Mouse (Mus musculus): ENCODE measurements around the gene Ensa. TPM values are rescaled to one million over a fixed set of nuclear protein-coding genes. Genes with fewer than 3 reads are reported as not detected.

The Ensa gene
- total and polyA plus RNA-seq, 2 experiments = 5.0 to 23.5 TPM

GRCm38 (mm10) chr3:95645313-95646235 is 20.8 kb downstream of the Ensa start:
- Histone ChIP-seq H3K79me2 (ENCODE audit: control insufficient read depth, insufficient read depth, low read length) (no peaks in the 10 kb centered on the region), H3K36me3 (ENCODE audit: control insufficient read depth, insufficient read depth, low read length) (no peaks in the 10 kb centered on the region), H3K9ac (ENCODE audit: low read depth, low read length) (no peak overlapping the region), H3K27ac (replicated peaks; ENCODE audit: insufficient read depth, low read depth, low read length) (peak overlapping the region; percentile 37), H3K4me3 (ENCODE audit: insufficient read depth, low read depth, low read length) (no peak overlapping the region), H3K27me3 (ENCODE audit: control insufficient read depth, insufficient read depth, low read length) (no peaks in the 10 kb centered on the region), H3K4me1 (ENCODE audit: control insufficient read depth, insufficient read depth, low read length) (peaks cover 3% of the 10 kb centered on the region; the same call in 1 of the 2 replicates)
- WGBS = 67% methylated on average over 10 of the region's 10 CpGs
- no peak for TF ChIP-seq POLR2A (IDR thresholded peaks at IDR 0.05; ENCODE audit: extremely low read depth, insufficient read depth, low read length)
- no peak for TF ChIP-seq CTCF (IDR thresholded peaks at IDR 0.05; ENCODE audit: low read depth, low read length)
- no peak for DNase-seq (ENCODE audit: extremely low read depth, low read depth, low spot score)

GRCm38 (mm10) chr3:95648016-95648415 is 23.2 kb downstream of the Ensa start:
- Histone ChIP-seq H3K4me3 (ENCODE audit: insufficient read depth, low read depth, low read length) (no peak overlapping the region), H3K79me2 (ENCODE audit: control insufficient read depth, insufficient read depth, low read length) (no peaks in the 10 kb centered on the region), H3K27ac (replicated peaks; ENCODE audit: insufficient read depth, low read depth, low read length) (no peak overlapping the region), H3K4me1 (ENCODE audit: control insufficient read depth, insufficient read depth, low read length) (peaks cover 3% of the 10 kb centered on the region; the same call in 1 of the 2 replicates), H3K36me3 (ENCODE audit: control insufficient read depth, insufficient read depth, low read length) (no peaks in the 10 kb centered on the region), H3K27me3 (ENCODE audit: control insufficient read depth, insufficient read depth, low read length) (no peaks in the 10 kb centered on the region), H3K9ac (ENCODE audit: low read depth, low read length) (no peak overlapping the region)
- DNase-seq (ENCODE audit: extremely low read depth, low read depth, low spot score) = no peak
- WGBS = 94% methylated on average over 5 of the region's 5 CpGs
- no peak for TF ChIP-seq CTCF (IDR thresholded peaks at IDR 0.05; ENCODE audit: low read depth, low read length)
- TF ChIP-seq POLR2A (IDR thresholded peaks at IDR 0.05; ENCODE audit: extremely low read depth, insufficient read depth, low read length) = no peak

- no peaks in the 10 kb centered on the region for H3K27me3 ChIP-seq (ENCODE audit: control insufficient read depth, insufficient read depth, low read length)
- H3K79me2 ChIP-seq (ENCODE audit: control insufficient read depth, insufficient read depth, low read length) = no peaks in the 10 kb centered on the region
- peak overlapping the region; percentile 34; the same call in 1 of the 2 replicates for H3K9ac ChIP-seq (ENCODE audit: low read depth, low read length)
- H3K27ac ChIP-seq (replicated peaks; ENCODE audit: insufficient read depth, low read depth, low read length) = peak overlapping the region; percentile 89
- DNase-seq (ENCODE audit: extremely low read depth, low read depth, low spot score) = no peak
- peaks cover 1% of the 10 kb centered on the region; the same call in 1 of the 2 replicates for H3K4me1 ChIP-seq (ENCODE audit: control insufficient read depth, insufficient read depth, low read length)
- no peaks in the 10 kb centered on the region for H3K36me3 ChIP-seq (ENCODE audit: control insufficient read depth, insufficient read depth, low read length)
- no peak for TF ChIP-seq POLR2A (IDR thresholded peaks at IDR 0.05; ENCODE audit: extremely low read depth, insufficient read depth, low read length)
- no peak for TF ChIP-seq CTCF (IDR thresholded peaks at IDR 0.05; ENCODE audit: low read depth, low read length)
- 75% methylated on average over 6 of the region's 6 CpGs for WGBS
- no peak overlapping the region for H3K4me3 ChIP-seq (ENCODE audit: insufficient read depth, low read depth, low read length)
Measured at GRCm38 (mm10) chr3:95650276-95651032, 25.7 kb downstream of the Ensa start.

GRCm38 (mm10) chr3:95651033-95651373 is 26.2 kb downstream of the Ensa start:
- TF ChIP-seq POLR2A (IDR thresholded peaks at IDR 0.05; ENCODE audit: extremely low read depth, insufficient read depth, low read length) (no peak), CTCF (IDR thresholded peaks at IDR 0.05; ENCODE audit: low read depth, low read length) (no peak)
- H3K27ac ChIP-seq (replicated peaks; ENCODE audit: insufficient read depth, low read depth, low read length) = peak overlapping the region; percentile 83
- peaks cover 3% of the 10 kb centered on the region for H3K4me1 ChIP-seq (ENCODE audit: control insufficient read depth, insufficient read depth, low read length)
- no peaks in the 10 kb centered on the region for H3K36me3 ChIP-seq (ENCODE audit: control insufficient read depth, insufficient read depth, low read length)
- peak overlapping the region; percentile 34; the same call in 1 of the 2 replicates for H3K9ac ChIP-seq (ENCODE audit: low read depth, low read length)
- no peaks in the 10 kb centered on the region for H3K27me3 ChIP-seq (ENCODE audit: control insufficient read depth, insufficient read depth, low read length)
- H3K79me2 ChIP-seq (ENCODE audit: control insufficient read depth, insufficient read depth, low read length) = no peaks in the 10 kb centered on the region
- H3K4me3 ChIP-seq (ENCODE audit: insufficient read depth, low read depth, low read length) = no peak overlapping the region
- 85% methylated on average over 3 of the region's 3 CpGs for WGBS
- no peak for DNase-seq (ENCODE audit: extremely low read depth, low read depth, low spot score)

- DNase-seq (ENCODE audit: extremely low read depth, low read depth, low spot score) = no peak
- H3K4me1 ChIP-seq (ENCODE audit: control insufficient read depth, insufficient read depth, low read length) = peaks cover 4% of the 10 kb centered on the region
- 88% methylated on average over 16 of the region's 16 CpGs for WGBS
Measured at GRCm38 (mm10) chr3:95651391-95652203, 26.8 kb downstream of the Ensa start.

More at GRCm38 (mm10) chr3:95651391-95652203, 26.8 kb downstream of the Ensa start:
- TF ChIP-seq POLR2A (IDR thresholded peaks at IDR 0.05; ENCODE audit: extremely low read depth, insufficient read depth, low read length) = no peak
- H3K27me3 ChIP-seq (ENCODE audit: control insufficient read depth, insufficient read depth, low read length) = no peaks in the 10 kb centered on the region
- no peak overlapping the region for H3K4me3 ChIP-seq (ENCODE audit: insufficient read depth, low read depth, low read length)
- no peaks in the 10 kb centered on the region for H3K36me3 ChIP-seq (ENCODE audit: control insufficient read depth, insufficient read depth, low read length)
- peak overlapping the region; percentile 31 for H3K27ac ChIP-seq (replicated peaks; ENCODE audit: insufficient read depth, low read depth, low read length)
- H3K79me2 ChIP-seq (ENCODE audit: control insufficient read depth, insufficient read depth, low read length) = no peaks in the 10 kb centered on the region
- H3K9ac ChIP-seq (ENCODE audit: low read depth, low read length) = no peak overlapping the region

All from liver, adult 2 months (tissue).